Mouse (Mus musculus): Measurements from ENCODE around the gene Camta1. TPM values are rescaled to one million over a fixed set of nuclear protein-coding genes. Genes with fewer than 3 reads are reported as not detected.
"Not testable (repeated sequence)": the region's sequence is repeated elsewhere in the genome, so short reads cannot be mapped to it uniquely, and the experiment has no call there.

Gene Camta1
- polyA plus RNA-seq, 1 experiment from 2014 or later, result 83.5 TPM

- 73% methylated on average over 8 of the region's 8 CpGs for WGBS
- no peak overlapping the region for H3K27ac ChIP-seq (ENCODE audit: low read length)
- H3K27me3 ChIP-seq (ENCODE audit: insufficient read depth, low read length), result no peaks in the 10 kb centered on the region
- no peak overlapping the region for H3K4me3 ChIP-seq (ENCODE audit: low read length)
- H3K4me1 ChIP-seq (ENCODE audit: insufficient read depth, low read length), result peaks cover 21% of the 10 kb centered on the region
- no peaks in the 10 kb centered on the region for H3K36me3 ChIP-seq (ENCODE audit: insufficient read depth, low read length)
- H3K4me2 ChIP-seq (replicated peaks; ENCODE audit: low read depth, low read length), result no peak overlapping the region
- H3K9me3 ChIP-seq (ENCODE audit: low read length), result no peaks in the 10 kb centered on the region
- H3K9ac ChIP-seq (replicated peaks; ENCODE audit: low read length), result no peak overlapping the region
- no peak for ATAC-seq (ENCODE audit: low FRiP score, low TSS enrichment)
Measured at GRCm38 (mm10) chr4:150917336-150918027, 944.2 kb downstream of the Camta1 start.

- no peaks in the 10 kb centered on the region for H3K36me3 ChIP-seq (ENCODE audit: insufficient read depth, low read length)
- no peak for ATAC-seq (ENCODE audit: low FRiP score, low TSS enrichment)
- peak overlapping the region; percentile 77 for H3K4me3 ChIP-seq (ENCODE audit: low read length)
- no peaks in the 10 kb centered on the region for H3K27me3 ChIP-seq (ENCODE audit: insufficient read depth, low read length)
- peak overlapping the region; percentile 69; the same call in 1 of the 2 replicates for H3K27ac ChIP-seq (ENCODE audit: low read length)
- peak overlapping the region; percentile 65 for H3K4me2 ChIP-seq (replicated peaks; ENCODE audit: low read depth, low read length)
- peak overlapping the region; percentile 73 for H3K9ac ChIP-seq (replicated peaks; ENCODE audit: low read length)
- no peaks in the 10 kb centered on the region for H3K9me3 ChIP-seq (ENCODE audit: low read length)
- H3K4me1 ChIP-seq (ENCODE audit: insufficient read depth, low read length), result peaks cover 13% of the 10 kb centered on the region
- 52% methylated on average over 10 of the region's 10 CpGs for WGBS
Measured at GRCm38 (mm10) chr4:150915181-150915906, 946.3 kb downstream of the Camta1 start.

GRCm38 (mm10) chr4:150914290-150914733 lies 947.4 kb downstream of the Camta1 start, which contains the start of the genes Park7 and Tnfrsf9:
TSS of gene Park7 (minus strand) at chr4:150914437.
TSS of gene Tnfrsf9 (plus strand) at chr4:150914562.
- peak within 1 kb of the TSS; percentile 77 for H3K4me3 ChIP-seq (ENCODE audit: low read length)
- WGBS, result under 1% methylated on average over 48 of the region's 48 CpGs
- H3K9me3 ChIP-seq (ENCODE audit: low read length), result no peaks in the 10 kb centered on the region
- H3K27me3 ChIP-seq (ENCODE audit: insufficient read depth, low read length), result no peaks in the 10 kb centered on the region
- H3K4me2 ChIP-seq (replicated peaks; ENCODE audit: low read depth, low read length), result peak within 1 kb of the TSS; percentile 65
- peaks cover 16% of the 10 kb centered on the region for H3K4me1 ChIP-seq (ENCODE audit: insufficient read depth, low read length)
- H3K9ac ChIP-seq (replicated peaks; ENCODE audit: low read length), result peak within 1 kb of the TSS; percentile 73
- ATAC-seq (ENCODE audit: low FRiP score, low TSS enrichment), result peak; percentile 86
- no peaks in the 10 kb centered on the region for H3K36me3 ChIP-seq (ENCODE audit: insufficient read depth, low read length)
- H3K27ac ChIP-seq (ENCODE audit: low read length), result peak within 1 kb of the TSS; percentile 92

GRCm38 (mm10) chr4:150913743-150914142 lies 947.9 kb downstream of the Camta1 start:
- no peak for ATAC-seq (ENCODE audit: low FRiP score, low TSS enrichment)
- Histone ChIP-seq H3K4me3 (ENCODE audit: low read length) (peak overlapping the region; percentile 77), H3K27me3 (ENCODE audit: insufficient read depth, low read length) (no peaks in the 10 kb centered on the region), H3K4me1 (ENCODE audit: insufficient read depth, low read length) (peaks cover 20% of the 10 kb centered on the region), H3K9ac (replicated peaks; ENCODE audit: low read length) (peak overlapping the region; percentile 73), H3K36me3 (ENCODE audit: insufficient read depth, low read length) (no peaks in the 10 kb centered on the region), H3K4me2 (replicated peaks; ENCODE audit: low read depth, low read length) (peak overlapping the region; percentile 65), H3K27ac (ENCODE audit: low read length) (peak overlapping the region; percentile 92), H3K9me3 (ENCODE audit: low read length) (no peaks in the 10 kb centered on the region)
- WGBS, result 9% methylated on average over 12 of the region's 12 CpGs

- peak overlapping the region; percentile 71 for H3K9ac ChIP-seq (replicated peaks; ENCODE audit: low read length)
- peak overlapping the region; percentile 74 for H3K4me3 ChIP-seq (ENCODE audit: low read length)
- H3K36me3 ChIP-seq (ENCODE audit: insufficient read depth, low read length), result peaks cover 7% of the 10 kb centered on the region
- peak overlapping the region; percentile 42 for H3K4me2 ChIP-seq (replicated peaks; ENCODE audit: low read depth, low read length)
- H3K4me1 ChIP-seq (ENCODE audit: insufficient read depth, low read length), result peaks cover 18% of the 10 kb centered on the region
- H3K27ac ChIP-seq (ENCODE audit: low read length), result peak overlapping the region; percentile 92
- 86% methylated on average over 19 of the region's 19 CpGs for WGBS
- ATAC-seq (ENCODE audit: low FRiP score, low TSS enrichment), result peak; percentile 10; the same call in 1 of the 2 replicates
- H3K9me3 ChIP-seq (ENCODE audit: low read length), result no peaks in the 10 kb centered on the region
- H3K27me3 ChIP-seq (ENCODE audit: insufficient read depth, low read length), result no peaks in the 10 kb centered on the region
Measured at GRCm38 (mm10) chr4:150910164-150910951, 951.3 kb downstream of the Camta1 start.

GRCm38 (mm10) chr4:150909451-150910156 lies 952.1 kb downstream of the Camta1 start:
- H3K4me2 ChIP-seq (replicated peaks; ENCODE audit: low read depth, low read length), result peak overlapping the region; percentile 71
- H3K36me3 ChIP-seq (ENCODE audit: insufficient read depth, low read length), result peaks cover 12% of the 10 kb centered on the region
- H3K9me3 ChIP-seq (ENCODE audit: low read length), result no peaks in the 10 kb centered on the region
- ATAC-seq (ENCODE audit: low FRiP score, low TSS enrichment), result peak; percentile 92
- H3K4me3 ChIP-seq (ENCODE audit: low read length), result peak overlapping the region; percentile 74
- peak overlapping the region; percentile 71 for H3K9ac ChIP-seq (replicated peaks; ENCODE audit: low read length)
- H3K4me1 ChIP-seq (ENCODE audit: insufficient read depth, low read length), result peaks cover 12% of the 10 kb centered on the region
- H3K27ac ChIP-seq (ENCODE audit: low read length), result peak overlapping the region; percentile 92
- under 1% methylated on average over 56 of the region's 56 CpGs for WGBS
- no peaks in the 10 kb centered on the region for H3K27me3 ChIP-seq (ENCODE audit: insufficient read depth, low read length)

GRCm38 (mm10) chr4:150908512-150908911 lies 953.2 kb downstream of the Camta1 start:
- H3K9ac ChIP-seq (replicated peaks; ENCODE audit: low read length); H3K27me3 ChIP-seq (ENCODE audit: insufficient read depth, low read length); ATAC-seq (ENCODE audit: low FRiP score, low TSS enrichment); H3K9me3 ChIP-seq (ENCODE audit: low read length): not testable (repeated sequence)
- H3K27ac ChIP-seq (ENCODE audit: low read length), result peak overlapping the region; percentile 92; the same call in 1 of the 2 replicates
- H3K4me3 ChIP-seq (ENCODE audit: low read length), result peak overlapping the region; percentile 74; the same call in 1 of the 2 replicates
- WGBS, result 76% methylated on average over 5 of the region's 5 CpGs
- peaks cover 20% of the 10 kb centered on the region for H3K36me3 ChIP-seq (ENCODE audit: insufficient read depth, low read length)
- peak overlapping the region; percentile 71 for H3K4me2 ChIP-seq (replicated peaks; ENCODE audit: low read depth, low read length)
- H3K4me1 ChIP-seq (ENCODE audit: insufficient read depth, low read length), result peaks cover 12% of the 10 kb centered on the region

GRCm38 (mm10) chr4:150907099-150907498 lies 954.6 kb downstream of the Camta1 start:
- Histone ChIP-seq H3K9me3 (ENCODE audit: low read length) (no peaks in the 10 kb centered on the region), H3K4me3 (ENCODE audit: low read length) (no peak overlapping the region), H3K36me3 (ENCODE audit: insufficient read depth, low read length) (peaks cover 33% of the 10 kb centered on the region), H3K27me3 (ENCODE audit: insufficient read depth, low read length) (no peaks in the 10 kb centered on the region), H3K4me2 (replicated peaks; ENCODE audit: low read depth, low read length) (no peak overlapping the region), H3K4me1 (ENCODE audit: insufficient read depth, low read length) (peaks cover 14% of the 10 kb centered on the region), H3K9ac (replicated peaks; ENCODE audit: low read length) (no peak overlapping the region), H3K27ac (ENCODE audit: low read length) (no peak overlapping the region)
- ATAC-seq (ENCODE audit: low FRiP score, low TSS enrichment), result no peak
- WGBS, result 93% methylated on average over 8 of the region's 8 CpGs

Measured in kidney, embryonic 16.5 days (tissue).